Mouse (Mus musculus): ENCODE data around the gene Pik3ap1. TPM values are rescaled to one million over a fixed set of nuclear protein-coding genes. Genes with fewer than 3 reads are reported as not detected.

Pik3ap1 gene
- polyA plus RNA-seq, 1 experiment from 2014 or later, result 2.6 TPM

DNA sequence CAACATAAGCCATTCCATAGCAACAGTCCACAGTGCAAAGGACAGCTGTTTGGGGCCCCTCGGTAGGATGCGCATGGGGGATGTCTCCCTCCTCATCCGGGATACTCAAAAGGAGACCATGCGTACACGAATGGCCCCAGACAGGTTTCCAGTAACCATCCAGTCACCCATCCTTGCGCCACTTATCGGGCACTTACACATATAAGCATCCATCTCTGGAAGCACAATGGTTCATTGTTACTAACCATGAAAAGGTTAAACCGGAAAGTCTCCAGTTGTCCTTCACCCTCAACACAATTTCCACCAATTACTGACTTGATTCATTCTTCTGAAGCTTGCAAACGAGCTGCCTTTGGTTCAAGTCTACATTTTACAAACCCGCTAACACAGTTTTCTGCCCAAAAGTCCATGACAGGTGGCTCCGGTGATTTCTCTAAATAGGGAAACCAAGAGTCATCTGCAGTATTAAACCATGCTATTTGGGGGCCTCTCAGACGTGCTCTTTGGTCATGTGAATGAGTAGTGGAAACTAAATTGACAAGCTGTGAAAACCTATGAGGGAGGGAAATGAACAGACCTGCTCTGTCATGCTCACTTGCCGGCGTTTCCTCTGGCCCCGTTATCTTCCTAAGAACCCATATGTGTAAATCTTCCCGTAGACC lies 18.6 kb downstream of the Pik3ap1 start:
- no peak overlapping the region for H3K9ac ChIP-seq
- no peak for ATAC-seq (ENCODE audit: low FRiP score)
- H3K9me3 ChIP-seq, result no peaks in the 10 kb centered on the region
- no peak overlapping the region for H3K4me3 ChIP-seq (replicated peaks)
- 81% methylated on average over 16 of the region's 16 CpGs for WGBS
- no peak overlapping the region for H3K27ac ChIP-seq
- H3K27me3 ChIP-seq, result no peaks in the 10 kb centered on the region
- H3K4me1 ChIP-seq, result no peaks in the 10 kb centered on the region
- no peak overlapping the region for H3K4me2 ChIP-seq
- no peaks in the 10 kb centered on the region for H3K36me3 ChIP-seq (replicated peaks)

DNA sequence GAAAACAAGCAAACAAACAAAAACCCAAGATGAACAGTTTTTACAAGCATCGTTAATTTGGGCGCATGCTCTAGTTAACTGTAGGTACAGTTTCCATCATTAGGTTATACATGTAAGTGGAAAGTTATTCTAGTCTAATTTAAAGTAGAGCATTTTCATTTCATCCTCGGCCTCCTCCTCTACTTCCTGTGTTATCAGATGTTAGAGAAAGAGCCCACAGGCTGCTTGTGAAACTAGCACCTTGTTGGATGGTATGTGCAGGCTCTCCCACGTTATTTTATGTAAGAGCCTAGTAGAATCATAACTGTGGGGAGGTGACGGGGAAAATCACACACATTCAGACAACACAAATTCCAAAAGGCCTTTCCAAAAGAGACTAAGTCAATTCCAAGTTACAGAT lies 19.3 kb downstream of the Pik3ap1 start:
- Histone ChIP-seq H3K4me1 (no peaks in the 10 kb centered on the region), H3K27me3 (no peaks in the 10 kb centered on the region), H3K27ac (no peak overlapping the region), H3K9me3 (no peaks in the 10 kb centered on the region), H3K9ac (no peak overlapping the region), H3K4me2 (no peak overlapping the region), H3K36me3 (replicated peaks) (no peaks in the 10 kb centered on the region), H3K4me3 (replicated peaks) (no peak overlapping the region)
- 87% methylated on average over 5 of the region's 5 CpGs for WGBS
- no peak for ATAC-seq (ENCODE audit: low FRiP score)

DNA sequence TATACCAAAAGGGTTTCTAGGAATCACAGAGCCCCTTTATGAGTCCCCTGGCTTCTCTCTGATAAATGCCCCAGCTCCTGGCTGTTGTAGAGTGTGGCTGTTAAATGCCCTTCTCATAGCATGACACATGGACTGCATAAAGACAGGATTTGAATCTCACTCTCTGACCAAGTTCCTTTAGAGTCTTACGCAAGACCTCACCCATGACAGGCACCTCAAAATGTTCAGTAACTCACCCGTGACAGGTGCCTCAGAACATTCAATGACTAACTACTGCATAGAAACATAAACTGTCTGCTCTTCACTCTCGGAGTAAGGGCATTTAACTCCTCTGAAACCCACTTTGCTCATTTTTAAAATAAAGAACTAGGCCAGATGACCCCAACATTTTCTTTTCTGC lies 20.4 kb downstream of the Pik3ap1 start:
- WGBS, result 90% methylated on average over 3 of the region's 3 CpGs
- H3K27me3 ChIP-seq, result no peaks in the 10 kb centered on the region
- ATAC-seq (ENCODE audit: low FRiP score), result no peak
- H3K9ac ChIP-seq, result no peak overlapping the region
- H3K4me2 ChIP-seq, result no peak overlapping the region
- H3K27ac ChIP-seq, result no peak overlapping the region
- no peaks in the 10 kb centered on the region for H3K4me1 ChIP-seq
- H3K36me3 ChIP-seq (replicated peaks), result no peaks in the 10 kb centered on the region
- H3K9me3 ChIP-seq, result no peaks in the 10 kb centered on the region
- no peak overlapping the region for H3K4me3 ChIP-seq (replicated peaks)

DNA sequence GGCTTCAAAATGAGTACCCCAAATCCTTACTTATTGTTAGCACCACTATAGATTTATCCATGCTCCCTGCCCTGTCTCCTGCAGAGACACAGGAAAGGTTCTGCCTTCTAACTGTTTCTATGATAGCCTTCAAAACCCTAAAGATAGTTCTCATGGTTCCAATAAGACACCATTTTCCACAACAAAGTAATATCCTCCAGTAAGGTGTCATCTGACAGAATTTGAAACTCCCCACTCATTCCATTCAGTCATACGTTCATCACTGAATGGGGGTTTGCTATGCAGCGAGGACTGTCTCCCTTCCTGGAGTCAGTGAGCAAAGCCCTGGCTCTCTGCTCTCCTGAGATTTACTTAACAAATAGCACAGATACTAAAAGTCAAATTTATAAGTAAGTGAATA lies 21.9 kb downstream of the Pik3ap1 start:
- H3K4me3 ChIP-seq (replicated peaks), result no peak overlapping the region
- no peak overlapping the region for H3K9ac ChIP-seq
- 80% methylated on average over 2 of the region's 2 CpGs for WGBS
- H3K4me2 ChIP-seq, result no peak overlapping the region
- H3K36me3 ChIP-seq (replicated peaks), result no peaks in the 10 kb centered on the region
- H3K27ac ChIP-seq, result no peak overlapping the region
- no peaks in the 10 kb centered on the region for H3K9me3 ChIP-seq
- no peak for ATAC-seq (ENCODE audit: low FRiP score)
- no peaks in the 10 kb centered on the region for H3K4me1 ChIP-seq
- no peaks in the 10 kb centered on the region for H3K27me3 ChIP-seq

DNA sequence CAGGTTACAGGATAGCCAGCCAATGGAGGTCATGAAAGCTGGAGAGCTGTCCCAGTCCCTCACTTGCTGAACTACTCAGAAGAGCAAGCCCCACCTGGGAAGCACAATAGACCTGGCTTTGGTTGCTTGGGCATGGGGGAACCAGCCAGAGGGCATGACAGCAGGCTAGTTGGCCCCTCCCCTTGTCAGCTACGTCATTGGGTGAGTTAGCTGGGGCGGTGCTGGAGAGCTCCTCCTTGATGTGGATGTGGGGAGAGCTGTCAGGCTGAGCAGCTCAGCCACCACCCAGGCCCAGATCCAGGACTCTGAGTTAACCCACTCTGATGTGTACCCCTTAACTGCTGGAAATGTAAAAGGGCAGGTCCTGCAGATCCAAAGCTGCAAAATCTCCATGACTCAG lies 24.4 kb downstream of the Pik3ap1 start:
- no peak overlapping the region for H3K9ac ChIP-seq
- H3K36me3 ChIP-seq (replicated peaks), result no peaks in the 10 kb centered on the region
- 19% methylated on average over 2 of the region's 2 CpGs for WGBS
- H3K4me1 ChIP-seq, result no peaks in the 10 kb centered on the region
- no peaks in the 10 kb centered on the region for H3K27me3 ChIP-seq
- no peak overlapping the region for H3K27ac ChIP-seq
- no peaks in the 10 kb centered on the region for H3K9me3 ChIP-seq
- H3K4me3 ChIP-seq (replicated peaks), result no peak overlapping the region
- ATAC-seq (ENCODE audit: low FRiP score), result no peak
- no peak overlapping the region for H3K4me2 ChIP-seq

DNA sequence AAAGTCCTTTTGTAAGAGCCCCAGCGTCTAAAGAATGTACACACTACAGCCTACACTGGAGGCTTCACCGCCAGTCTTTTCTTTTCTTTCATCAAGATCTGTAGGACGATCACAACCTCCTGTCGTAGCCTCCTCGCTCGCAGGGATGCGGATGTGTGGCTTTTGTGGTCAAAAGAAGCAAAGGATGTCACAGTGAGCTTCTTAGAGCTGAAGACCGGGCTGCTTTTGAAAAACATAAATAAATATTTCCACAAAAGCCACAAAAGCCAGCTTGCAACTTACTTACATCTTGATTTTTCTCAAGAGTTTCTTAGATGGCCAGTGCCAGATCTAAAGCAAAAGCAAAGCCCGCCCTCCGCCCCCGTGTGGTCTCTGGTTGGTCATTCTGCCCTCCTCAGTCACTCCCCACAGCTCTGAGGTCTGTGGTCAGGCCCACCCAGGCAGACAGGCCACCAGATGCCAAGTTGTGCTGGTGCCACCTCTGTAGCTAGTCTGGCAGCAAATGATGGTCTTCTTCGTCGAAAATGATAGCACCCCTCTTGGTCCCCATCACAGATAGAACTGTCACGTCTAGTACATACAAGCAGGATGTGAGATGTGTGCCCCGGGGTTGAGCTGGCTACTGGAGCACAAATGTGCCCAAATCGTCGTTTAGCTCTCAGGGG lies 30.5 kb downstream of the Pik3ap1 start:
- Histone ChIP-seq H3K27ac (no peak overlapping the region), H3K4me1 (no peaks in the 10 kb centered on the region), H3K4me3 (replicated peaks) (no peak overlapping the region), H3K9ac (no peak overlapping the region), H3K9me3 (no peaks in the 10 kb centered on the region), H3K27me3 (no peaks in the 10 kb centered on the region), H3K36me3 (replicated peaks) (no peaks in the 10 kb centered on the region), H3K4me2 (no peak overlapping the region)
- no peak for ATAC-seq (ENCODE audit: low FRiP score)
- 83% methylated on average over 17 of the region's 17 CpGs for WGBS

DNA sequence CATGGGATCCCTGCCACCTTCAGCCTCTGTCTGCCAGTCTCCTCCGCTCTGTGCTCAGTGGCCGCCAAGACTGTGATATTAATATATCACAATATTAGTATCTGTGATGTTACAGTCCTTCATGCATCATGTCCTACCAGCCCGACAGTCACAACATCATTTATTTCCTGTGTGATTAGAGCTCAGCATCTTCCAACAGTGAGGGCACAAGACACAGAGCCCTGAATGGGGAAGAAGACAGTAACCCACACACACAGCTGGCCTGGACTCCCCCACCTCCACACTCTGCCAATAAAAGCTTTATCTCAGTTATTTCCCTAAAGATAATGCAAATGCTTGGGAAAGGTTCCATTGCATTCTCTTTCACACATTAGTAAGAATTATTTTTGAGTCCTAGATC lies 35.3 kb downstream of the Pik3ap1 start:
- WGBS, result 91% methylated on average over 3 of the region's 3 CpGs
- H3K27me3 ChIP-seq, result no peaks in the 10 kb centered on the region
- no peak for ATAC-seq (ENCODE audit: low FRiP score)

DNA sequence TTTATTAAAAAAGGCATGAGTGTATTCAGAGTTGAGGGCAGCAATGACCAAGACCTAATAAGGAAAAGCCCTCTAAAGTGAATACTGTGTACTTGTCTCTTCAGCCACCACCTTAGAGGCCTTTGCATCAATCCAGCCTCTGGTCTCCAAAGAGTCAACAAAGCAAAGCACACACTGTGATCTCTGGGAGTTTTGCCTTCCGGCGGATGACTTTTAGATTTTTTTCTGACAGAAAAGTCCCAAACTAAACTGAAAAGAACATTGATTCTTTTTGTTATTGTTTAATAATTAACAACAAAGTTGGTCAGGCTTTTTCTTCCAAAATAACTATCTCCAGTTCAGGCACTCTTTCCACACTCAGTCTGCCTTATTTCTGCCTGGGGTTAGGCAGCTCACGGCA lies 36.7 kb downstream of the Pik3ap1 start:
- no peak overlapping the region for H3K9ac ChIP-seq
- no peaks in the 10 kb centered on the region for H3K27me3 ChIP-seq
- peaks cover 10% of the 10 kb centered on the region for H3K4me1 ChIP-seq
- WGBS, result 93% methylated on average over 3 of the region's 3 CpGs
- H3K4me3 ChIP-seq (replicated peaks), result no peak overlapping the region
- ATAC-seq (ENCODE audit: low FRiP score), result no peak
- H3K27ac ChIP-seq, result no peak overlapping the region
- H3K4me2 ChIP-seq, result no peak overlapping the region
- no peaks in the 10 kb centered on the region for H3K9me3 ChIP-seq
- H3K36me3 ChIP-seq (replicated peaks), result no peaks in the 10 kb centered on the region

More for the DNA sequence above, 35.3 kb downstream of the Pik3ap1 start:
- Histone ChIP-seq H3K9me3 (no peaks in the 10 kb centered on the region), H3K9ac (no peak overlapping the region), H3K4me1 (peaks cover 10% of the 10 kb centered on the region), H3K4me3 (replicated peaks) (no peak overlapping the region), H3K4me2 (no peak overlapping the region), H3K27ac (no peak overlapping the region), H3K36me3 (replicated peaks) (no peaks in the 10 kb centered on the region)

DNA sequence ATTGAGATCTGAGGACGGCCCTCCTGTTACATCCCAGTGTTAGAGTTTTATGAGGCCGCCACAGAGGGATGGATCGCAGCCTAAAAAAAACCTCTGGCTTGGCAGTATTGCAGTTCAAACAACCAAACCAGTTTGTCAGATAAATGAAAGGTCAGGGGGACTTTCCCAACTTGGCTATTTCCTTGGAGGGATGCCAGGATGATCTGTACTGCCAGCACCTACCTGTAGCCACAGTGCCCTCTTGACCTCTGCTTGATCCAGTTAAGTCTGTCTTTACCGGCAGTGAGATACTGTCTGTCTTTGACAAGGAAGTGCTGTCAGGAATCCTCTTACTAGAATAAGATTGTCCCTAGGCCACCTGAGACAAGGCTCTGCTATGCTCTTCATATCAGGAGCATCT lies 37.6 kb downstream of the Pik3ap1 start:
- H3K9ac ChIP-seq, result no peak overlapping the region
- no peak overlapping the region for H3K4me2 ChIP-seq
- H3K4me1 ChIP-seq, result peaks cover 10% of the 10 kb centered on the region
- no peak overlapping the region for H3K4me3 ChIP-seq (replicated peaks)
- no peaks in the 10 kb centered on the region for H3K9me3 ChIP-seq
- no peaks in the 10 kb centered on the region for H3K36me3 ChIP-seq (replicated peaks)
- ATAC-seq (ENCODE audit: low FRiP score), result no peak
- H3K27ac ChIP-seq, result no peak overlapping the region
- H3K27me3 ChIP-seq, result no peaks in the 10 kb centered on the region
- 79% methylated on average over 4 of the region's 4 CpGs for WGBS

DNA sequence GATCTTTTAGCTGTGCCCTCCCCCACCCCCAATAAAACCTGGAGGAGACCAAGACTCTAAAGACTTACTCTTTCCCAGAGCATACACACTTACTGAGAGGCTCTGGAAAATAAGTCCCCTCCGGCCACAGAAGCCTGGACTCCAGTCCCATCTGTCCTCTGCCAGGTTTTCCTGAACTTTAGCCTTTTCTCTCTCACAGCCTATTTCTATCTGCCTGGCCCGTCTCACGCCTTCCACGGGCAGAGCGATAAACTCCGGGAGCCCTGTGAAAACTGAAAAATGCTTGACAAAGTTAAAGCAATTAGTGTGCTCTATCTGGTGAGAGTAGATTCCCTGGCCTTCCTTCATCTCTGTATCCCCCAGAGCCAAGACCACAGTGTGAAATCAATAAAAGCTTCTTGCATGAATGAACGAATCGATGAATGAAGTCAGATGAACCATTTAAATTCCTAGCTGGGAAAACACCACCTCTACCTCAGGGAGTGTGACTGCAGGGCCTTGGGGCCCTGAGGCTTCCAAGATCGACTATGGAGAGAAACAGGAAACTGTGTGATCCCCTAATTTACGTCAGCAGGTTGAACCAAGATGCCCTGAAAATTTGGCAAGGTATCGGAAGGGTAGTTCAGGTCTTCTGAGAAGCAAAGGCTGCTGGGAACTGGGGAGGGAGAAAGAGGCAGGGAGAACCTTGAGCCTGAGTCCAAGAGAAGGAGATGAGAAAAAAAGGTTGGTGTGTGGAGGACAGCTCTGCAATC lies 38.6 kb downstream of the Pik3ap1 start:
- no peak overlapping the region for H3K4me3 ChIP-seq (replicated peaks)
- 57% methylated on average over 11 of the region's 11 CpGs for WGBS
- no peaks in the 10 kb centered on the region for H3K9me3 ChIP-seq
- H3K4me1 ChIP-seq, result peaks cover 10% of the 10 kb centered on the region
- H3K36me3 ChIP-seq (replicated peaks), result no peaks in the 10 kb centered on the region
- no peak overlapping the region for H3K27ac ChIP-seq
- ATAC-seq (ENCODE audit: low FRiP score), result no peak
- no peaks in the 10 kb centered on the region for H3K27me3 ChIP-seq
- H3K9ac ChIP-seq, result no peak overlapping the region
- H3K4me2 ChIP-seq, result no peak overlapping the region

DNA sequence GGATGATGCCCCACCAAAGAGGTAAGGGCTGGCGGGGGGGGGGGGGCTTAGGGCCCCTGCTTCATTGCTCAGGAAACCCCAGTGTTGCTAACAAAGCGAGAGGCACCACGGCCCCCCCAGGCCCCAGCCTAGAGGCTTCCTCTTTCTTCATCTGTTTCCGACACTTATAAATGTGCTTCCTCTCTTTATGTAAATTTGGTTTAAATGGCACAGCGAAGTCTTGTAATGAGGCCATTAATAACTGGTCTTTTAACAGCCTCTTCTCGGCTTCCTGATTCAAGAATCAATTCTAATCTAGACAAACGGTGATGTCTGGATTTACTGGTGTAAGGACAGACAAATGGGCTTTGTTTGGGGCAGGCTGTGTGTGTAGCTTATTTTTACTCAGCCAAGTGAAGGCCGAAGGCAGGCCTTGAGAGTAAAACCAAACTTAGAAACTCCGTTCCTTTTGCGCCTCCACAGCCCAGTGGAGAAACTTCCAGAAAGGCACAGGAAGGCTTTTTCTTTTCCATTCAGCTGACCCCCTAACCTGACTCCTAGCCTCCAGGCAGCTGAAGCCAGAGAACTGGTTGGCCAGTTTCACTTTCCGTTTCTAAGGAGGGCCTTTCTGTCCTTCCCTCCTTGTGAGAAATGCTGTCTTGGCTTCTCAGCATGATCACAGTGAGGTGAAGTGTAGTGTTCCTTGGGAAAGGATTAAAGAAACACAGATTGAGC lies 39.7 kb downstream of the Pik3ap1 start:
- no peak for ATAC-seq (ENCODE audit: low FRiP score)
- Histone ChIP-seq H3K9ac (no peak overlapping the region), H3K4me3 (replicated peaks) (no peak overlapping the region), H3K9me3 (no peaks in the 10 kb centered on the region), H3K4me2 (no peak overlapping the region), H3K36me3 (replicated peaks) (no peaks in the 10 kb centered on the region), H3K27ac (0 out of 2 replicates have a peak overlapping the region, but pooled peaks have one; percentile 25), H3K27me3 (no peaks in the 10 kb centered on the region), H3K4me1 (peaks cover 10% of the 10 kb centered on the region)
- WGBS, result 41% methylated on average over 11 of the region's 11 CpGs

DNA sequence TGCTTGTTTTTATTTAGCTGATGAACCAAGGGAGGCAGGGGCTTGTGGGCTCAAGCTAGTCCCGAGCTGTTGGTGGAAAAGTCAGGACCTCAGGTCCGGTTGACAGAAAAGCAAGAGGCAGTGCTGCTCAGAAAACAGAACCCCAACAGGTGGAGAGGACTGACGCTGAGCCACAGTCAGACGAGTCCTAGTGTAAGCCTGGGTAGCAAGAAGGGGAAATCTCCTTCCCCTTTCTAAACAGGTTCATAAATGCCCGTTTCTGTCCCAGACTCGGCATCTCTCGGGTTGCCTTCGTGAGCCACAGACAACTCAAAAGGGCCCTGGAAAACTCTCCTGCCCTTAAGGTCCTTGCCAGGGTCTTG lies 40.3 kb downstream of the Pik3ap1 start:
- Histone ChIP-seq H3K9me3 (no peaks in the 10 kb centered on the region), H3K4me3 (replicated peaks) (no peak overlapping the region), H3K4me2 (no peak overlapping the region), H3K36me3 (replicated peaks) (no peaks in the 10 kb centered on the region), H3K4me1 (peaks cover 10% of the 10 kb centered on the region), H3K27me3 (no peaks in the 10 kb centered on the region), H3K27ac (no peak overlapping the region), H3K9ac (no peak overlapping the region)
- no peak for ATAC-seq (ENCODE audit: low FRiP score)
- WGBS, result 85% methylated on average over 8 of the region's 8 CpGs

All from forebrain, embryonic 12.5 days (tissue).